Mouse (Mus musculus): ENCODE measurements around the gene Taar7b. TPM values are rescaled to one million over a fixed set of nuclear protein-coding genes. Genes with fewer than 3 reads are reported as not detected.

The Taar7b gene
- polyA plus RNA-seq, 1 experiment from 2014 or later: not detected

GRCm38 (mm10) chr10:24037314-24037713, 37.6 kb downstream of the Taar7b start, which contains the start of gene Taar7e:
Gene Taar7e, plus strand, starts transcription at chr10:24037614.
- Histone ChIP-seq H3K36me3 (ENCODE audit: control insufficient read depth, insufficient read depth) (no peaks in the 10 kb centered on the region), H3K9me3 (replicated peaks; ENCODE audit: control insufficient read depth, low read length) (no peaks in the 10 kb centered on the region), H3K9ac (ENCODE audit: low read depth, low read length) (no peak within 1 kb of the TSS), H3K4me3 (ENCODE audit: low read depth, low read length) (no peak within 1 kb of the TSS), H3K27ac (ENCODE audit: low read length) (no peak within 1 kb of the TSS), H3K27me3 (ENCODE audit: control insufficient read depth, insufficient read depth, low read depth, low read length) (no peaks in the 10 kb centered on the region), H3K4me1 (ENCODE audit: control insufficient read depth, low read depth, low read length) (no peaks in the 10 kb centered on the region), H3K4me2 (ENCODE audit: low read depth, low read length) (no peak within 1 kb of the TSS)
- no peak for ATAC-seq (ENCODE audit: low read depth)
- 75% methylated on average over 2 of the region's 2 CpGs for WGBS (ENCODE audit: insufficient replicate concordance)

- Histone ChIP-seq H3K9me3 (replicated peaks; ENCODE audit: control insufficient read depth, low read length) (no peaks in the 10 kb centered on the region), H3K4me2 (ENCODE audit: low read depth, low read length) (no peak overlapping the region), H3K4me3 (ENCODE audit: low read depth, low read length) (no peak overlapping the region), H3K27me3 (ENCODE audit: control insufficient read depth, insufficient read depth, low read depth, low read length) (no peaks in the 10 kb centered on the region), H3K4me1 (ENCODE audit: control insufficient read depth, low read depth, low read length) (no peaks in the 10 kb centered on the region), H3K9ac (ENCODE audit: low read depth, low read length) (no peak overlapping the region), H3K36me3 (ENCODE audit: control insufficient read depth, insufficient read depth) (no peaks in the 10 kb centered on the region), H3K27ac (ENCODE audit: low read length) (no peak overlapping the region)
- peak; percentile 78 for ATAC-seq (ENCODE audit: low read depth)
- 27% methylated on average over 2 of the region's 2 CpGs for WGBS (ENCODE audit: insufficient replicate concordance)
Observed at GRCm38 (mm10) chr10:24040120-24040869, 40.6 kb downstream of the Taar7b start.

GRCm38 (mm10) chr10:24049210-24049609, 49.5 kb downstream of the Taar7b start, which contains the start of gene Taar7f:
Gene Taar7f, plus strand, starts transcription at chr10:24049510.
- Histone ChIP-seq H3K27ac (ENCODE audit: low read length) (no peak within 1 kb of the TSS), H3K27me3 (ENCODE audit: control insufficient read depth, insufficient read depth, low read depth, low read length) (no peaks in the 10 kb centered on the region), H3K4me2 (ENCODE audit: low read depth, low read length) (no peak within 1 kb of the TSS), H3K4me1 (ENCODE audit: control insufficient read depth, low read depth, low read length) (no peaks in the 10 kb centered on the region), H3K4me3 (ENCODE audit: low read depth, low read length) (no peak within 1 kb of the TSS), H3K36me3 (ENCODE audit: control insufficient read depth, insufficient read depth) (no peaks in the 10 kb centered on the region), H3K9ac (ENCODE audit: low read depth, low read length) (no peak within 1 kb of the TSS), H3K9me3 (replicated peaks; ENCODE audit: control insufficient read depth, low read length) (no peaks in the 10 kb centered on the region)
- ATAC-seq (ENCODE audit: low read depth): no peak

Other genes starting within 250 kb of the Taar7b start
- 102 and 122 TPM in 2 replicates for gene Rps12, start 212.7 kb upstream of the Taar7b start, polyA plus RNA-seq (2015; fragmentation: Nextera tagmentation; extraction: Ambion mirVana)
- gene Slc18b1, start 203.0 kb upstream of the Taar7b start, polyA plus RNA-seq (2015; fragmentation: Nextera tagmentation; extraction: Ambion mirVana): 1.7 and 1.9 TPM in 2 replicates
- gene Vnn3, start 148.5 kb upstream of the Taar7b start, polyA plus RNA-seq (2015; fragmentation: Nextera tagmentation; extraction: Ambion mirVana): 8.3 and 12.2 TPM in 2 replicates
- gene Vnn1, start 105.3 kb upstream of the Taar7b start, polyA plus RNA-seq (2015; fragmentation: Nextera tagmentation; extraction: Ambion mirVana): 2.2 and 2.8 TPM in 2 replicates
- not detected in 2 replicates for gene Taar1, start 79.6 kb upstream of the Taar7b start, polyA plus RNA-seq (2015; fragmentation: Nextera tagmentation; extraction: Ambion mirVana)
- gene Taar2, start 61.4 kb upstream of the Taar7b start, polyA plus RNA-seq (2015; fragmentation: Nextera tagmentation; extraction: Ambion mirVana): not detected in 2 replicates
- not detected in 2 replicates for gene Taar3, start 50.4 kb upstream of the Taar7b start, polyA plus RNA-seq (2015; fragmentation: Nextera tagmentation; extraction: Ambion mirVana)
- gene Taar4, start 39.4 kb upstream of the Taar7b start, polyA plus RNA-seq (2015; fragmentation: Nextera tagmentation; extraction: Ambion mirVana): not detected in 2 replicates
- not detected in 2 replicates for gene Taar5, start 29.2 kb upstream of the Taar7b start, polyA plus RNA-seq (2015; fragmentation: Nextera tagmentation; extraction: Ambion mirVana)
- not detected in 2 replicates for gene Taar6, start 14.3 kb upstream of the Taar7b start, polyA plus RNA-seq (2015; fragmentation: Nextera tagmentation; extraction: Ambion mirVana)
- not detected in 2 replicates for gene Taar7a, start 6.5 kb upstream of the Taar7b start, polyA plus RNA-seq (2015; fragmentation: Nextera tagmentation; extraction: Ambion mirVana)
- not detected in 2 replicates for gene Taar7d, start 27.3 kb downstream of the Taar7b start, polyA plus RNA-seq (2015; fragmentation: Nextera tagmentation; extraction: Ambion mirVana)
- gene Taar7e, start 37.7 kb downstream of the Taar7b start, polyA plus RNA-seq (2015; fragmentation: Nextera tagmentation; extraction: Ambion mirVana): not detected in 2 replicates
- gene Taar7f, start 49.6 kb downstream of the Taar7b start, polyA plus RNA-seq (2015; fragmentation: Nextera tagmentation; extraction: Ambion mirVana): not detected in 2 replicates
- not detected in 2 replicates for gene Taar8a, start 76.6 kb downstream of the Taar7b start, polyA plus RNA-seq (2015; fragmentation: Nextera tagmentation; extraction: Ambion mirVana)
- gene Taar8b, start 92.4 kb downstream of the Taar7b start, polyA plus RNA-seq (2015; fragmentation: Nextera tagmentation; extraction: Ambion mirVana): not detected in 2 replicates
- gene Taar8c, start 102.0 kb downstream of the Taar7b start, polyA plus RNA-seq (2015; fragmentation: Nextera tagmentation; extraction: Ambion mirVana): not detected in 2 replicates
- not detected in 2 replicates for gene Taar9, start 109.6 kb downstream of the Taar7b start, polyA plus RNA-seq (2015; fragmentation: Nextera tagmentation; extraction: Ambion mirVana)
- 25.9 and 26.8 TPM in 2 replicates for gene Stx7, start 149.4 kb downstream of the Taar7b start, polyA plus RNA-seq (2015; fragmentation: Nextera tagmentation; extraction: Ambion mirVana)
- gene Moxd1, start 223.6 kb downstream of the Taar7b start, polyA plus RNA-seq (2015; fragmentation: Nextera tagmentation; extraction: Ambion mirVana): 0.11 and 0.25 TPM in 2 replicates